Mouse (Mus musculus) MEL (cell line): ENCODE data around the gene Grk5.

ENCODE experiments used
- CTCF ChIP-seq, 3 experiments: IDR thresholded peaks in 2 of 3; conservative IDR thresholded peaks in 1 of 3; 2 replicates each; pipeline ENCODE4 v1.5.1; 2011 to 2012; ENCODE audit warnings: low read length in 3 of 3, low read depth in 2 of 3, mild to moderate bottlenecking in 2 of 3, improper control_type of control experiment in 1 of 3, inconsistent platforms in 1 of 3, mixed read lengths in 1 of 3, moderate library complexity in 1 of 3; ENCODE audit not compliant: control insufficient read depth in 1 of 3, insufficient read depth in 1 of 3, poor library complexity in 1 of 3, severe bottlenecking in 1 of 3
- ELF1 ChIP-seq: IDR thresholded peaks from 2 replicates; pipeline ENCODE4 v1.6.1; 2014; ENCODE audit warnings: low read depth, mild to moderate bottlenecking, inconsistent platforms, low read length, improper control_type of control experiment, moderate library complexity
- EP300 ChIP-seq, 2 experiments: IDR thresholded peaks; 2 replicates each; pipeline ENCODE4 v1.6.1; 2011; ENCODE audit warnings: improper control_type of control experiment in 2 of 2, low read length in 2 of 2, low read depth in 1 of 2, mild to moderate bottlenecking in 1 of 2
- ETS1 ChIP-seq: IDR thresholded peaks from 2 replicates; pipeline ENCODE4 v1.6.1; 2012; ENCODE audit warnings: low read depth, mild to moderate bottlenecking, inconsistent platforms, low read length, improper control_type of control experiment, moderate library complexity
- GABPA ChIP-seq: IDR thresholded peaks from 2 replicates; pipeline ENCODE4 v1.6.1; 2012; ENCODE audit warnings: low read depth, mild to moderate bottlenecking, inconsistent platforms, low read length, improper control_type of control experiment, moderate library complexity
- GATA1 ChIP-seq: IDR thresholded peaks from 2 replicates; pipeline ENCODE4 v1.6.1; 2011; ENCODE audit warnings: low read depth, low read length, improper control_type of control experiment
- MYC ChIP-seq: IDR thresholded peaks from 2 replicates; pipeline ENCODE4 v1.6.1; 2011; ENCODE audit warnings: low read depth, mild to moderate bottlenecking, low read length, improper control_type of control experiment, moderate library complexity
- POLR2A ChIP-seq, 2 experiments: IDR thresholded peaks; 2 replicates each; pipeline ENCODE4 v1.6.1; 2011 to 2012; ENCODE audit warnings: low read length in 2 of 2, mild to moderate bottlenecking in 2 of 2, control low read depth in 1 of 2, improper control_type of control experiment in 1 of 2, low read depth in 1 of 2, moderate library complexity in 1 of 2; ENCODE audit not compliant: control insufficient read depth in 1 of 2, insufficient read depth in 1 of 2, poor library complexity in 1 of 2
- POLR2AphosphoS2 ChIP-seq: IDR thresholded peaks from 2 replicates; pipeline ENCODE4 v1.6.1; 2011; ENCODE audit warnings: low read length, improper control_type of control experiment
- RAD21 ChIP-seq: IDR thresholded peaks from 2 replicates; pipeline ENCODE4 v1.6.1; 2011; ENCODE audit warnings: mild to moderate bottlenecking, low read depth, low read length, improper control_type of control experiment
- TBP ChIP-seq: IDR thresholded peaks from 2 replicates; pipeline ENCODE4 v1.8.0; 2011; ENCODE audit warnings: low read depth, low read length, improper control_type of control experiment
- UBTF ChIP-seq: IDR thresholded peaks from 2 replicates; pipeline ENCODE4 v1.6.1; 2012; ENCODE audit warnings: low read depth, mild to moderate bottlenecking, inconsistent platforms, low read length, improper control_type of control experiment, moderate library complexity, borderline replicate concordance; ENCODE audit not compliant: insufficient read depth
- ZC3H11A ChIP-seq: IDR thresholded peaks from 2 replicates; pipeline ENCODE4 v1.6.1; 2012; ENCODE audit warnings: low read depth, mild to moderate bottlenecking, inconsistent platforms, low read length, improper control_type of control experiment

DNA sequence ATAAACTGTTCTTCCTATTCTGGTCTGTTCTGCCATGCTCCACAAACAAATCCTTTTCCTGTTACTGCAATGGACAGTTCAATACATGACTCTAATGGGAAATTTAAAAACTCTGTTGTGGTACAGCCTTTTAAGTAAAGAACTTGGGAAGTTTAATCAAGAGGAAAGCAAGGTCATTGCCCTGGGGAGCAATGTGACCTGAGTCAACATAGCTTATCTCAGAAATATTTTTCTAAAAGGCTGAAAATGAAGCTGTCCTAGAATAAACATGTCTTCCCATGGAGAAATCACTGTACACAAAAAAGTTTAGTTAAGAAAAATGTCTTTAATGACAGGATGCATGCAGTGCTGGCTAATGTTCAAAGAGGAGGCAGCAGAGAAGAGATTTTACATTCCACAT, 249.1 kb downstream of the Grk5 start:
- TF ChIP-seq ZC3H11A (no peak), POLR2A (IDR thresholded peaks at IDR 0.05; ENCODE audit: control insufficient read depth in 1 of 2, insufficient read depth in 1 of 2, low read depth in 1 of 2, low read length in 2 of 2, poor library complexity in 1 of 2) (no peak), CTCF (IDR thresholded peaks at IDR 0.05 in 2 of 3, conservative IDR thresholded peaks at IDR 0.05 in 1 of 3; ENCODE audit: control insufficient read depth in 1 of 3, insufficient read depth in 1 of 3, low read depth in 2 of 3, low read length in 3 of 3, poor library complexity in 1 of 3, severe bottlenecking in 1 of 3) (no peak), GABPA (no peak), UBTF (no peak), GATA1 (no peak), ETS1 (no peak), EP300 (IDR thresholded peaks at IDR 0.05; ENCODE audit: low read depth in 1 of 2, low read length in 2 of 2) (no peak), MYC (no peak), TBP (no peak), ELF1 (no peak), POLR2AphosphoS2 (no peak), RAD21 (no peak)
